Mouse (Mus musculus) kidney, postnatal 14 days (tissue): ENCODE results near the gene Msh6.
"Not testable (repeated sequence)": the region's sequence is repeated elsewhere in the genome, so short reads cannot be mapped to it uniquely, and the experiment has no call there.

Source experiments
- DNase-seq: peaks from one replicate; pipeline ENCODE4 v3.0.0; 2022; ENCODE audit warnings: mixed read lengths

Msh6 gene

GRCm38 (mm10) chr17:87982112-87982511, 7.2 kb downstream of the Msh6 start:
- no peak for DNase-seq

GRCm38 (mm10) chr17:87983313-87983712, 8.5 kb downstream of the Msh6 start:
- no peak for DNase-seq

- DNase-seq: no peak
Measured at GRCm38 (mm10) chr17:87984440-87985214, 9.8 kb downstream of the Msh6 start.

GRCm38 (mm10) chr17:87985916-87986315, 11.1 kb downstream of the Msh6 start:
- no peak for DNase-seq

GRCm38 (mm10) chr17:87987507-87987906, 12.6 kb downstream of the Msh6 start:
- DNase-seq: no peak

GRCm38 (mm10) chr17:87992154-87992553, 17.3 kb downstream of the Msh6 start:
- no peak for DNase-seq

GRCm38 (mm10) chr17:87993338-87993737, 18.5 kb downstream of the Msh6 start:
- DNase-seq: no peak

GRCm38 (mm10) chr17:87997808-87998207, 22.9 kb downstream of the Msh6 start:
- DNase-seq: no peak

- no peak for DNase-seq
Measured at GRCm38 (mm10) chr17:88004892-88005291, 30.0 kb downstream of the Msh6 start.

GRCm38 (mm10) chr17:88006956-88007355, 32.1 kb downstream of the Msh6 start:
- DNase-seq: no peak

- no peak for DNase-seq
Measured at GRCm38 (mm10) chr17:88014456-88014855, 39.6 kb downstream of the Msh6 start.

GRCm38 (mm10) chr17:88016027-88016426, 41.2 kb downstream of the Msh6 start:
- not testable (repeated sequence) for DNase-seq

- no peak for DNase-seq
Measured at GRCm38 (mm10) chr17:88023924-88024323, 49.1 kb downstream of the Msh6 start.

- peak; percentile 67 for DNase-seq
Measured at GRCm38 (mm10) chr17:88025227-88025626, 50.4 kb downstream of the Msh6 start.

GRCm38 (mm10) chr17:88029194-88029970, 54.5 kb downstream of the Msh6 start:
- DNase-seq: no peak

GRCm38 (mm10) chr17:88031755-88032154, 56.9 kb downstream of the Msh6 start:
- DNase-seq: no peak

GRCm38 (mm10) chr17:88034418-88034817, 59.6 kb downstream of the Msh6 start:
- no peak for DNase-seq
